Mouse (Mus musculus) heart, embryonic 13.5 days (tissue): ENCODE measurements around the gene Ets1. TPM values are rescaled to one million over a fixed set of nuclear protein-coding genes. Genes with fewer than 3 reads are reported as not detected.
A peak's percentile ranks its signal among the peaks of the same experiment; 100 is the strongest.

ENCODE experiments used
- ATAC-seq: fragments of 200-750 bp; cut with Nextera tagmentation; 2 replicates; pipeline ENCODE4 v1.8.0; 2017; ENCODE audit warnings: moderate TSS enrichment; ENCODE audit not compliant: insufficient number of reproducible peaks, low FRiP score, low TSS enrichment; ENCODE audit errors: extremely low read depth
- H3K27ac ChIP-seq: fragments of 300-500 bp; sonication (generic); replicated peaks from 2 replicates; pipeline ENCODE4 v1.5.1; 2015; ENCODE audit warnings: moderate library complexity, mild to moderate bottlenecking, inconsistent platforms
- H3K27me3 ChIP-seq: fragments of 300-500 bp; sonication (generic); replicated peaks from 2 replicates; pipeline ENCODE4 v1.6.1; 2015; ENCODE audit warnings: mild to moderate bottlenecking, inconsistent platforms
- H3K36me3 ChIP-seq: fragments of 300-500 bp; sonication (generic); 2 replicates; pipeline ENCODE4 v1.6.1; 2015; ENCODE audit warnings: mild to moderate bottlenecking, inconsistent platforms
- H3K4me1 ChIP-seq: fragments of 300-500 bp; sonication (generic); 2 replicates; pipeline ENCODE4 v1.6.1; 2015; ENCODE audit warnings: inconsistent platforms
- H3K4me2 ChIP-seq: fragments of 300-500 bp; sonication (generic); 2 replicates; pipeline ENCODE4 v1.6.1; 2015; ENCODE audit warnings: inconsistent platforms, mild to moderate bottlenecking, moderate library complexity
- H3K4me3 ChIP-seq: fragments of 300-500 bp; sonication (generic); 2 replicates; pipeline ENCODE4 v1.5.1; 2015; ENCODE audit warnings: moderate library complexity, mild to moderate bottlenecking, inconsistent platforms
- H3K9ac ChIP-seq: fragments of 300-500 bp; sonication (generic); 2 replicates; pipeline ENCODE4 v1.6.1; 2015; ENCODE audit warnings: inconsistent platforms, mild to moderate bottlenecking, moderate library complexity
- H3K9me3 ChIP-seq: fragments of 300-500 bp; sonication (generic); 2 replicates; pipeline ENCODE4 v1.6.1; 2016; ENCODE audit warnings: inconsistent platforms
- WGBS: fragments of 180-500 bp; shearing (Covaris S2); methylation state at CpG from one replicate; pipeline ENCODE4 v1.1.7; 2015; ENCODE audit warnings: mixed read lengths; 5-methylcytosine and 5-hydroxymethylcytosine counted together
- polyA plus RNA-seq: library from polyadenylated mRNA; unstranded; fragments of >200 nt; fragmentation: Nextera tagmentation; extraction: Ambion mirVana; gene quantifications from 2 replicates; pipeline ENCODE4 v1.2.1, GENCODE M21; 2015

Ets1 gene
- polyA plus RNA-seq, 1 experiment from 2014 or later, result 46.9 TPM

DNA sequence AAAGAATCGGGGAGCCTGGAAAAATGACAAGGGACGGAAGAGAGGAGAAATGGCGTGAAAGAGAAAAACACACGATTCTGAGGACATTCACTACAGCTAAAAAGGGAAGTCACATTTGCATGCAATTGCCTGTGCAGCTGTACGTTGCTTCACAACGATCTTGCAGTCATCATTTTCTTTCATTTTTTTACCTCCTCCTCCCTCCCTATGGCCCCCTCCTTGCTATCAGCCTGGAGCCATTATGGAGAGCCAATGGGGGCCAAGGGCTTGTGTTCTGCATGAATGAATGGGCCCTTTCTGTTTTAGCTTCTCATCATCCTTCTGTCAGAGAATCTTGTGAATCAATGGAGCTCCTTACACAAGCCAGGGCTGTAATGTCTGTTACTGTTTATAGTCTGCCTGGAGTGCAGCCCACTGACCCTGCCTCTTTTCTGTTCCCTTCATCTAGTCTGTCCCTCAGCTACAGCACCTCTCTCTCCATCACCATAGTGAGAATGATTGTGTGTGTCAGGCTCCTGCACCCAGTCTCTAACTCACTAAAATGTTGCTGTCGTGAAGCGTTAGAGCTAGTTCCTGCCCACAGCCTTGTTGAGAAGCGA is 32.2 kb downstream of the Ets1 start:
- Histone ChIP-seq H3K4me2 (peak overlapping the region; percentile 41; the same call in 1 of the 2 replicates), H3K9me3 (no peaks in the 10 kb centered on the region), H3K36me3 (no peaks in the 10 kb centered on the region), H3K4me1 (peaks cover 44% of the 10 kb centered on the region), H3K9ac (no peak overlapping the region), H3K4me3 (no peak overlapping the region), H3K27me3 (0 out of 2 replicates have a peak, but pooled peaks cover 4% of the 10 kb centered on the region), H3K27ac (peak overlapping the region; percentile 76)
- 75% methylated on average over 9 of the region's 9 CpGs for WGBS
- no peak for ATAC-seq

GRCm38 (mm10) chr9:32669397-32669796 is 33.4 kb downstream of the Ets1 start:
- Histone ChIP-seq H3K27me3 (0 out of 2 replicates have a peak, but pooled peaks cover 4% of the 10 kb centered on the region), H3K27ac (no peak overlapping the region), H3K36me3 (no peaks in the 10 kb centered on the region), H3K4me3 (no peak overlapping the region), H3K4me1 (peaks cover 51% of the 10 kb centered on the region), H3K4me2 (no peak overlapping the region), H3K9me3 (no peaks in the 10 kb centered on the region), H3K9ac (no peak overlapping the region)
- no peak for ATAC-seq
- WGBS, result 51% methylated on average over 2 of the region's 2 CpGs

GRCm38 (mm10) chr9:32671970-32672859 is 36.2 kb downstream of the Ets1 start:
- peak overlapping the region; percentile 50 for H3K4me3 ChIP-seq
- peak; percentile 61; the same call in 1 of the 2 replicates for ATAC-seq
- peak overlapping the region; percentile 73 for H3K9ac ChIP-seq
- WGBS, result under 1% methylated on average over 35 of the region's 35 CpGs
- H3K27ac ChIP-seq, result peak overlapping the region; percentile 87
- H3K4me2 ChIP-seq, result peak overlapping the region; percentile 77
- no peaks in the 10 kb centered on the region for H3K36me3 ChIP-seq
- H3K27me3 ChIP-seq, result 0 out of 2 replicates have a peak, but pooled peaks cover 4% of the 10 kb centered on the region
- H3K4me1 ChIP-seq, result peaks cover 68% of the 10 kb centered on the region
- no peaks in the 10 kb centered on the region for H3K9me3 ChIP-seq

- Histone ChIP-seq H3K27me3 (0 out of 2 replicates have a peak, but pooled peaks cover 4% of the 10 kb centered on the region), H3K9me3 (no peaks in the 10 kb centered on the region), H3K27ac (peak overlapping the region; percentile 76), H3K4me3 (no peak overlapping the region), H3K9ac (no peak overlapping the region), H3K4me2 (no peak overlapping the region), H3K4me1 (peaks cover 53% of the 10 kb centered on the region), H3K36me3 (no peaks in the 10 kb centered on the region)
- ATAC-seq, result no peak
- WGBS, result 44% methylated on average over 3 of the region's 3 CpGs
Observed at GRCm38 (mm10) chr9:32673923-32674322, 37.9 kb downstream of the Ets1 start.

GRCm38 (mm10) chr9:32675671-32676409 is 39.8 kb downstream of the Ets1 start:
- Histone ChIP-seq H3K4me3 (no peak overlapping the region), H3K9ac (peak overlapping the region; percentile 40; the same call in 1 of the 2 replicates), H3K4me1 (peaks cover 53% of the 10 kb centered on the region), H3K27ac (peak overlapping the region; percentile 76), H3K36me3 (no peaks in the 10 kb centered on the region), H3K4me2 (peak overlapping the region; percentile 34), H3K27me3 (0 out of 2 replicates have a peak, but pooled peaks cover 4% of the 10 kb centered on the region), H3K9me3 (no peaks in the 10 kb centered on the region)
- 18% methylated on average over 9 of the region's 9 CpGs for WGBS
- no peak for ATAC-seq

- peaks cover 50% of the 10 kb centered on the region for H3K4me1 ChIP-seq
- 0 out of 2 replicates have a peak, but pooled peaks cover 4% of the 10 kb centered on the region for H3K27me3 ChIP-seq
- no peak overlapping the region for H3K4me3 ChIP-seq
- 12% methylated on average over 3 of the region's 3 CpGs for WGBS
- peak overlapping the region; percentile 34 for H3K4me2 ChIP-seq
- H3K27ac ChIP-seq, result peak overlapping the region; percentile 76
- H3K36me3 ChIP-seq, result no peaks in the 10 kb centered on the region
- H3K9me3 ChIP-seq, result no peaks in the 10 kb centered on the region
- H3K9ac ChIP-seq, result no peak overlapping the region
- ATAC-seq, result no peak
Observed at GRCm38 (mm10) chr9:32676480-32676879, 40.5 kb downstream of the Ets1 start.

DNA sequence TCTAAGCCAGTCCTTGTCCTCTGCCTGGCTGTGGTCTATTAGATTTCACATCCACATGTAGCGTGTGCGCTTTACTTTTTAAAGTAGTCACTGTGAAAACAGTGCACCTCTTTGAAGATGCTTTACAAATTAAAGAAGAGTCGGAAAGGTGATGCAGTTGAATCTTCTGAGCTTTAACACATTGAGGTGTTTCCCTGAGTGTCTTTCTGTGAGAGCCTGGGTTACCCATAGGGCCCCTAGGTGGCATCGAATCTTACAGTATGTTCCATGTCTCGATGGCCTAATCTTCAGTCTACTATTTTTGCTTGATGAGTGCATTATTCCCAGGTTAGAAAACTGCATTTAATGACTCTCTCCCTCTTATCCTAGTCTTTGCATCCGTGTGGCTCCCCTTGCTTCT is 41.6 kb downstream of the Ets1 start:
- Histone ChIP-seq H3K27ac (no peak overlapping the region), H3K4me3 (no peak overlapping the region), H3K9ac (no peak overlapping the region), H3K4me2 (no peak overlapping the region), H3K9me3 (no peaks in the 10 kb centered on the region), H3K36me3 (no peaks in the 10 kb centered on the region), H3K4me1 (peaks cover 39% of the 10 kb centered on the region), H3K27me3 (0 out of 2 replicates have a peak, but pooled peaks cover 4% of the 10 kb centered on the region)
- ATAC-seq, result no peak
- 80% methylated on average over 6 of the region's 6 CpGs for WGBS

DNA sequence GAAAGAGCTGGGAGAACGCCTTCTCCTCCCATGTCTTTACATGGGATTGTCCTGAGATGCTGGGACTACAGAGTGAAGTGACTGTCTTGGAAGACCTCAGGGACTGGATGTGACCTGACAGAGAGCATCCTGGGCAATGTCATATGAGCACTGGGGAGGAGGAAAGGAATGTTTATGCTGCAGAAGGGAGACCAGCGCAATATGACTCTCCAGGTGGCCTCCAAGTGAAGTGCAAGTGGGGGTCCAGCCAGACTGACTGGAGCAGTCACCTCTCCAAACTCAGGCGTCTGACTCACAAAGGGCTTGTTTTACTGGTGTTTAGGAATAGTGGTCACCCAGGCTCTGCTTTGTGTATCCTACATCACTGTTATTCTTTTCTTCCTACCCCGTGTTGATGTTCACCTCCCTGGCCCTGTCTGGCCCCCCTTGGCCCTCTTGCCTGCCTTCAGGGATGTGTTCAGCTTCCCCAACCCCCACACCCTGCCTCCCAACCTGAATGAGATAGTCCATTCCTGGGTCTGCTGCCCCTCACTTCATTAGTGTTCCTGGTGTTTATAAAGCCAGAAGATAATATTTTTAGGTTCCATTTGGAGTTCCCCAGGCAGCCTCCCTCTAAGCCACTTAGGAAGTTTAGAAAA is 42.2 kb downstream of the Ets1 start:
- WGBS, result 59% methylated on average over 4 of the region's 4 CpGs
- ATAC-seq, result no peak

GRCm38 (mm10) chr9:32679531-32679930 is 43.5 kb downstream of the Ets1 start:
- Histone ChIP-seq H3K27me3 (no peaks in the 10 kb centered on the region), H3K4me2 (no peak overlapping the region), H3K36me3 (no peaks in the 10 kb centered on the region), H3K9ac (no peak overlapping the region), H3K27ac (no peak overlapping the region), H3K9me3 (no peaks in the 10 kb centered on the region), H3K4me3 (no peak overlapping the region), H3K4me1 (peaks cover 25% of the 10 kb centered on the region)
- WGBS, result 82% methylated on average over 6 of the region's 6 CpGs
- ATAC-seq, result no peak

More for the DNA sequence above, 42.2 kb downstream of the Ets1 start:
- H3K4me1 ChIP-seq, result peaks cover 33% of the 10 kb centered on the region
- H3K27me3 ChIP-seq, result no peaks in the 10 kb centered on the region
- H3K9me3 ChIP-seq, result no peaks in the 10 kb centered on the region
- no peak overlapping the region for H3K4me2 ChIP-seq
- no peak overlapping the region for H3K4me3 ChIP-seq
- H3K27ac ChIP-seq, result no peak overlapping the region
- H3K36me3 ChIP-seq, result no peaks in the 10 kb centered on the region
- no peak overlapping the region for H3K9ac ChIP-seq

- no peak overlapping the region for H3K27ac ChIP-seq
- no peaks in the 10 kb centered on the region for H3K27me3 ChIP-seq
- no peak overlapping the region for H3K4me2 ChIP-seq
- H3K36me3 ChIP-seq, result no peaks in the 10 kb centered on the region
- H3K4me3 ChIP-seq, result no peak overlapping the region
- peaks cover 18% of the 10 kb centered on the region for H3K4me1 ChIP-seq
- H3K9me3 ChIP-seq, result no peaks in the 10 kb centered on the region
- no peak for ATAC-seq
- WGBS, result 53% methylated on average over 2 of the region's 2 CpGs
- no peak overlapping the region for H3K9ac ChIP-seq
Observed at GRCm38 (mm10) chr9:32680201-32680600, 44.2 kb downstream of the Ets1 start.
